Mouse (Mus musculus) layer of hippocampus, postnatal 25 days (tissue): ENCODE data around the gene Adgrg7. TPM values are rescaled to one million over a fixed set of nuclear protein-coding genes. Genes with fewer than 3 reads are reported as not detected.

Source experiments
- DNase-seq, 2 experiments: peaks; one replicate each; pipeline ENCODE4 v3.0.0; 2022; ENCODE audit warnings: mixed read lengths in 2 of 2, low spot score in 1 of 2; ENCODE audit errors: extremely low spot score in 1 of 2
- total RNA-seq, 2 experiments: library from RNA; stranded (reverse); gene quantifications; 2 replicates each; pipeline ENCODE4 v1.2.3; 2021

The Adgrg7 gene
- total RNA-seq, 2 experiments from 2014 or later, result not detected

- peak; percentile 6 to 17 for DNase-seq
Measured at GRCm38 (mm10) chr16:56716557-56717179, 79.0 kb downstream of the Adgrg7 start.

- no peak for DNase-seq
Measured at GRCm38 (mm10) chr16:56715608-56716007, 80.0 kb downstream of the Adgrg7 start.

DNA sequence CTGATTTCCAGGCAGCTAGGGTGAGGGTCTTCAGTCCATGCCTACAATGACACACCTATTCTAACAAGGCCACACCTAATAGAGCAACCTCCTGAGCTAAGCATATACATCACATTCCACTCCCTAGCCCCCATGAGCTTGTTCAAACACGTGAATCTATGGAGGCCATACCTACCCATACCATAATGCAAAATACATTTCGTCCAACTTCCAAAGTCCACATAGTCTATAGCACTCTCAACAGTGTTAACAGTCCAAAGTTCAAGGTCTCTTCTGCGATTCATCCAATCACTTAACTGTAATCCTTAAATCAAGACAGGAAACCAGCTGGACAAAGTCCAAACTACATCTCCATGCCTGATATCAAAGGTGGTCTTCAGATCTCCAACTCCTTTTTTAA is 85.6 kb downstream of the Adgrg7 start:
- no peak for DNase-seq

GRCm38 (mm10) chr16:56705731-56706130 is 89.9 kb downstream of the Adgrg7 start:
- DNase-seq, result no peak

DNA sequence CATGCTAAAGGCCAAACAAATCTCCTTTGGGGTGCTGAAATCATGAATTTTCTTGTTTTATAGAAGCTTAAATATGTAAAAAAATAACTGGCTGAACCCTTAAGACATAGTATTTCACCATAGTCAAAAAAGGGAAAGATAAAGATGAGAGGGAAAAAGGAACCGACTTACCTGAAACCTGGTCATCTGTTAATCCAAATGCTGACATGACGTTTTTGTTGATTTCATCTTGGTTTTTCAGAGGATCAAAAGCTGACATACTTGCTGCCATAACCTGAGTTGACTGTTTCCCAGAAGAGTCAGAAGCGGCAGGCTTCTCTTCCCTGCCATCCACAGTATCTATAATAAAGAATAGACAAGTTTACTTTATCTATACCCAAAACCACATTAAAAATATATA is 94.8 kb downstream of the Adgrg7 start:
- DNase-seq, result no peak

- DNase-seq, result no peak
Measured at GRCm38 (mm10) chr16:56696448-56696847, 99.2 kb downstream of the Adgrg7 start.

- DNase-seq, result no peak
Measured at GRCm38 (mm10) chr16:56690715-56691114, 104.9 kb downstream of the Adgrg7 start.

DNA sequence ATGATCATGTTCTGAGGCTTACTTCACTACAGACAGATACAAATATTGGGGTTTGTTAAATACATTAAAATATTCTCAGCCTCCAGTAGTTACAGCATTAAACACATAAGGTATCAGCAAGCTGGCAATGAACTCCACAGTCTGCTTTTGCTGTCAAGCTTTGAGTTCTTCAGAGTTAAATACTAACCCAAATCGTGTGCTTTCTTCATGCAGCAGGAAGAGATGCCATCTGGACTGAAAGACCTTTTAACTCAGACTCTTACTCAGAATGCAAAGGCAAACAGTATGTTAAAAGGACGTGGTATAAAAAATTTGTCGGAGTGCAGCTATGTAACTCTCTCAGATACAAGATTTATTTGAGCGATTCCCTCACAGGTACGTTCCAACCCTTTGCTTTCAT is 108.9 kb downstream of the Adgrg7 start:
- no peak for DNase-seq

GRCm38 (mm10) chr16:56681010-56681645 is 114.5 kb downstream of the Adgrg7 start:
- DNase-seq, result no peak

- DNase-seq, result no peak
Measured at GRCm38 (mm10) chr16:56677146-56677545, 118.5 kb downstream of the Adgrg7 start.

Other genes with a start within 250 kb of the Adgrg7 start
- gene Tfg, start 78.4 kb downstream of the Adgrg7 start, total RNA-seq, result 10 to 100 TPM; 58.3 to 60.0 TPM
- under 1 TPM; 0.61 to 0.69 TPM for gene Tmem45a, start 90.3 kb upstream of the Adgrg7 start, total RNA-seq
- gene Lnp1, start 132.2 kb upstream of the Adgrg7 start, total RNA-seq, result 1 to 10 TPM; 1.2 to 1.6 TPM